Mouse (Mus musculus) small intestine, adult 2 months (tissue): Measurements from ENCODE around the gene Npm3.

Experiments used
- CTCF ChIP-seq: fragments of 200-500 bp; IDR thresholded peaks from 2 replicates; pipeline ENCODE4 v1.5.1; 2012; ENCODE audit warnings: low read depth, mild to moderate bottlenecking, control low read depth, inconsistent platforms, low read length, moderate library complexity, mixed read lengths; ENCODE audit not compliant: insufficient replicate concordance, insufficient read length; ENCODE audit errors: extremely low read depth
- POLR2A ChIP-seq: fragments of 200-500 bp; IDR thresholded peaks from 2 replicates; pipeline ENCODE4 v1.6.1; 2012; ENCODE audit warnings: low read depth, mild to moderate bottlenecking, control low read depth, inconsistent platforms, low read length, moderate library complexity

- TF ChIP-seq CTCF, result no peak
- no peak for TF ChIP-seq POLR2A
Measured at GRCm38 (mm10) chr19:45788337-45788736, 38.9 kb upstream of the Npm3 start.
